Comparison of ENCODE assay signal across 7 mouse cellular contexts in genomic region chr7:45627261-45627660, GRCm38 (mm10). TPM values are rescaled to one million over a fixed set of nuclear protein-coding genes. Genes with fewer than 3 reads are reported as not detected.
DNase-seq lines count a peak whose midpoint lies in the region; ATAC-seq lines count a peak whose summit lies in the region.

Gene Rasip1 (plus strand): TSS chr7:45627488.

- peaks cover 2% of the 10 kb centered on the region for H3K4me1 ChIP-seq in embryonic facial prominence, embryonic 12.5 days
- H3K4me1 ChIP-seq in midbrain, embryonic 15.5 days: peaks cover 14% of the 10 kb centered on the region

- H3K27me3 ChIP-seq in embryonic facial prominence, embryonic 12.5 days: peaks cover 24% of the 10 kb centered on the region
- H3K27me3 ChIP-seq in midbrain, embryonic 15.5 days (replicated peaks): peaks cover 4% of the 10 kb centered on the region

- DNase-seq in adrenal gland, adult 2 months: peak; percentile 70
- DNase-seq in heart, postnatal 10 days: peak; percentile 60 to 62
- DNase-seq in kidney, postnatal 4 days: peak; percentile 50 to 74
- DNase-seq in frontal cortex, postnatal 36 days (ENCODE audit: low spot score in 2 of 2): no peak
- no peak for DNase-seq in retina, postnatal 1 day

- no peak for ATAC-seq in embryonic facial prominence, embryonic 12.5 days (ENCODE audit: insufficient number of reproducible peaks, insufficient read depth, low FRiP score, low TSS enrichment)
- no peak for ATAC-seq in midbrain, embryonic 15.5 days (replicated peaks)

- WGBS in embryonic facial prominence, embryonic 12.5 days: 76% methylated on average over 9 of the region's 9 CpGs
- WGBS in midbrain, embryonic 15.5 days: 87% methylated on average over 9 of the region's 9 CpGs

- H3K9me3 ChIP-seq in embryonic facial prominence, embryonic 12.5 days: no peaks in the 10 kb centered on the region
- no peaks in the 10 kb centered on the region for H3K9me3 ChIP-seq in midbrain, embryonic 15.5 days

- peak within 1 kb of the TSS; percentile 59 for H3K4me3 ChIP-seq in embryonic facial prominence, embryonic 12.5 days
- H3K4me3 ChIP-seq in midbrain, embryonic 15.5 days: peak within 1 kb of the TSS; percentile 48

- peak within 1 kb of the TSS; percentile 75 for H3K9ac ChIP-seq in embryonic facial prominence, embryonic 12.5 days
- H3K9ac ChIP-seq in midbrain, embryonic 15.5 days: peak within 1 kb of the TSS; percentile 61

- peak within 1 kb of the TSS; percentile 98 for H3K4me2 ChIP-seq in embryonic facial prominence, embryonic 12.5 days (replicated peaks)
- peak within 1 kb of the TSS; percentile 77 for H3K4me2 ChIP-seq in midbrain, embryonic 15.5 days

- no peaks in the 10 kb centered on the region for H3K36me3 ChIP-seq in embryonic facial prominence, embryonic 12.5 days
- no peaks in the 10 kb centered on the region for H3K36me3 ChIP-seq in midbrain, embryonic 15.5 days (replicated peaks)

- H3K27ac ChIP-seq in embryonic facial prominence, embryonic 12.5 days: peak within 1 kb of the TSS; percentile 60; the same call in 1 of the 2 replicates
- peak within 1 kb of the TSS; percentile 85 for H3K27ac ChIP-seq in midbrain, embryonic 15.5 days

- intact Hi-C loops in heart, postnatal 10 days (cut with DNase I): no loop called here

RNA-seq across cellular contexts. Expression of gene Rasip1, which starts in this region (rescaled TPM):
- total RNA-seq in adrenal gland, adult 2 months (2021): 10 to 100 TPM; 13.5 to 20.6 TPM
- 42.9 and 56.4 TPM in 2 replicates for polyA plus RNA-seq in adrenal gland, adult 2 months (2012; rRNA removed)
- polyA plus RNA-seq in embryonic facial prominence, embryonic 12.5 days (2016; fragmentation: Nextera tagmentation; extraction: Ambion mirVana): 16.4 and 16.8 TPM in 2 replicates
- total RNA-seq in heart, postnatal 10 days (2021): 10 to 100 TPM; 51.9 to 52.4 TPM
- 21.8 and 23.1 TPM in 2 replicates for polyA plus RNA-seq in midbrain, embryonic 15.5 days (2015; fragmentation: Nextera tagmentation; extraction: Ambion mirVana)

Comparison
In these comparisons a context has a peak if more than half of its experiments do, and no peak if none do; other contexts are left out.
1. DNase-seq: peak in adrenal gland, adult 2 months (single experiment), heart, postnatal 10 days (2 of 2) and kidney, postnatal 4 days (2 of 2); none in frontal cortex, postnatal 36 days (0 of 2) and retina, postnatal 1 day (single experiment).